Mouse (Mus musculus): Measurements from ENCODE around the gene Gm6882. TPM values are rescaled to one million over a fixed set of nuclear protein-coding genes. Genes with fewer than 3 reads are reported as not detected.
"Not testable (repeated sequence)": the region's sequence is repeated elsewhere in the genome, so short reads cannot be mapped to it uniquely, and the experiment has no call there.

Gm6882 gene
- not detected in 2 replicates for polyA plus RNA-seq (2012; rRNA removed)

DNA sequence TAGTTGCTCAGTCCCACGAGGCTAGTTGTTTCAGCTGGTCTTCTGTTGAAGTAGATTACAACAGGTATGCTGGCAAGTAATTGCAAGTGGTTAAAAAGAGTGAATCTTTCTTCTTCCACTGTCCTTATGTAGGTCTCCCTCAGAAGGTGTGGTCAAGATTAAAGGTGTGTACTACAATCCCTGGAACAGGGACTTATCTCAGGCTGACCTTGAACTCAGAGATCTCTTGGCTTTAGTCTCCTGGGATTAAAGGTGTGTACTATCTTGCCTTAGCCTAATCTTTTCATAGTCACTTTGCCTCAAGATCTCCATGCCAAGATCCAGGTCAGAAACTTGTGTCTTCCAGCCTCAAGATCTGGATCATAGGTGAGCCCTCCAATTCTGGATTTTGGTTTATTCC, at the start of gene Gm6882:
Gene Gm6882, minus strand, starts transcription at position 101 of the 400 bp plus-strand sequence.
- not testable (repeated sequence) for H3K27me3 ChIP-seq (ENCODE audit: control insufficient read depth, insufficient read depth, low read length); H3K36me3 ChIP-seq (ENCODE audit: control insufficient read depth, insufficient read depth, low read length); H3K27ac ChIP-seq (ENCODE audit: insufficient read depth, low read depth, low read length); H3K4me3 ChIP-seq (ENCODE audit: low read depth, low read length); H3K4me1 ChIP-seq (ENCODE audit: control insufficient read depth, insufficient read depth, insufficient read length, low read length)
- 14% methylated on average over 1 of the region's 1 CpGs for WGBS

Other genes starting within 250 kb of the Gm6882 start
- gene Gm5157, start 242.3 kb downstream of the Gm6882 start, polyA plus RNA-seq (2012; rRNA removed): not detected in 2 replicates
- gene Vmn1r124, start 172.1 kb downstream of the Gm6882 start, polyA plus RNA-seq (2012; rRNA removed): not detected in 2 replicates
- gene Vmn1r125, start 160.6 kb downstream of the Gm6882 start, polyA plus RNA-seq (2012; rRNA removed): not detected in 2 replicates
- not detected in 2 replicates for gene Vmn1r126, start 131.3 kb downstream of the Gm6882 start, polyA plus RNA-seq (2012; rRNA removed)
- gene Vmn1r127, start 112.9 kb downstream of the Gm6882 start, polyA plus RNA-seq (2012; rRNA removed): not detected in 2 replicates
- not detected in 2 replicates for gene Vmn1r128, start 83.4 kb downstream of the Gm6882 start, polyA plus RNA-seq (2012; rRNA removed)
- gene Vmn1r129, start 71.5 kb downstream of the Gm6882 start, polyA plus RNA-seq (2012; rRNA removed): not detected in 2 replicates
- gene Vmn1r130, start 79.0 kb upstream of the Gm6882 start, polyA plus RNA-seq (2012; rRNA removed): not detected in 2 replicates
- gene Vmn1r131, start 113.3 kb upstream of the Gm6882 start, polyA plus RNA-seq (2012; rRNA removed): not detected in 2 replicates
- gene Vmn1r132, start 181.3 kb upstream of the Gm6882 start, polyA plus RNA-seq (2012; rRNA removed): not detected in 2 replicates